Mouse (Mus musculus) frontal cortex, postnatal 36 days (tissue): Measurements from ENCODE around the gene Gss.
A peak's percentile ranks its signal among the peaks of the same experiment; 100 is the strongest.
"Not testable (repeated sequence)": the region's sequence is repeated elsewhere in the genome, so short reads cannot be mapped to it uniquely, and the experiment has no call there.

Experiments
- DNase-seq, 2 experiments: peaks; one replicate each; pipeline ENCODE4 v3.0.0; 2022; ENCODE audit warnings: low spot score in 2 of 2

Gene Gss

DNA sequence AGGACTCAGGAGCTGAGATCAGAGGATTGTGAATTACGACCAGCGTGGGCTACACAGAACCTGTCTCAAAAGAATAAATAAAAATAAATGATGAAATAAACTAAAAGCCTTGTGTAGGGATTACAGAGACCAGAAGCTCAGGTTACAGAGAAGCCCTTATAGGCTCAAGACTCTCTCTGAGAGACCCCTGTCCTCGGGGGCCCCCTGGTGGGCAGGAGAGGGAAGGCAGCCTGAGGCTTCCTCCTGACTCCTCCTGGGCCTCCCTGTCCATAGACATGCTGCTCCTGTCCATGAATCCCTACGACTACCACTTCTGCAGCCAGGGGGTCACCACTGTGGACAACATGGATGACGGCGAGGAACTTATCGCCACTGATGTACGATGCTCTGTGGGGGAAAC is 27.2 kb upstream of the Gss start:
- DNase-seq: peak; percentile 86 to 90

DNA sequence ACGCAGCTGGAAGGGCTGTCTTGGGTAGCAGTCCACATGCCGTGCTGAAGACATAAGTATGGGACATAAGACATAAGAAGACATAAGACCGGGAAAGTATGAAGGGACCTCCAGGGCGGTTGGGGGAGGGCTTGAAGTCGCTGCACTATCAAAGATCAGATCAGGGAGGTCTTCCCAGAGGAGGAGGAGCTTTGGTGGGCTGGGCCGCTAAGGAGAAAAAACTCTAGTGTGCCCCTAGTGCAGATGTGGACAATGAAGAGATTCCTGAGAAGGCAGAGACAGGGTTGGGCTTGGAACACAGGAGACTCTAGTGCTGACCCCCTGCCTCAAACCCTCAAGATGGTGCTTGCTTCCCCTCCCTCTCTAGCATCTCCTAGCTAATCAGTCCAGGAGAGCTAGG is 24.4 kb upstream of the Gss start:
- no peak for DNase-seq

DNA sequence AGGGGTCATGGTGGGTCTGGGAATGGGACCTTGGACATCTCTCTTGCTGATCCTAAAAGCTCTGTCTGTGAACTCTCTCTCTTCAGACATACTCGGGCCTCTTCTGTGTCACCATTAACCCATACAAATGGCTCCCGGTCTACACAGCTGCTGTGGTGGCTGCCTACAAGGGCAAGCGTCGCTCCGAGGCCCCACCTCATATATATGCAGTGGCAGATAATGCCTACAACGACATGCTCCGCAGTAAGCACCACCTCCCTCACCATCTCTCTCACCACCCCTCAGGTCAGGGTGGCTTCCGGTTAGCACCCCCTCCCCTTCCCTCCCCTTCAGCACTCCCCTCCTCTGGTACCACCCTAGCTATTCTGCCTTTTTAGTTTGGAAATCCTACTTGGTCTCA is 21.3 kb upstream of the Gss start:
- DNase-seq: no peak

DNA sequence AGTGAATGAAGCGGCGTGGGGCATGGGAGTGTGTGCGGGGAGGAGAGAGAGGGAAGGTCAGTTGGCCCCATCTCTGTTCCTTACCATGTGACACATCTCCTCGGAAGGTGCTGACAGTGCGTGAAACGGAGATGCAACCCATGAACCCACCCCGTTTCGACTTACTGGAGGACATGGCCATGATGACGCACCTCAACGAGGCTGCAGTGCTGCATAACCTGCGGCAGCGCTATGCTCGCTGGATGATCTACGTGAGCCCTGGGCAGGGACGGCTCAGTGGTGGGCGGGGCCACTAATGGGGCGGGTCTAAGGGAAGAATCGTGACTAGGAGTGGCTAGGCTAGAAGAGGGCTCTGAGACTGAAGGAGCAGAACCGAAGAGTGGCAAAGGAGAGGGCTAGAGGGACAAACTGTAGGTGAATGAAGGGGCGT is 20.7 kb upstream of the Gss start:
- no peak for DNase-seq

DNA sequence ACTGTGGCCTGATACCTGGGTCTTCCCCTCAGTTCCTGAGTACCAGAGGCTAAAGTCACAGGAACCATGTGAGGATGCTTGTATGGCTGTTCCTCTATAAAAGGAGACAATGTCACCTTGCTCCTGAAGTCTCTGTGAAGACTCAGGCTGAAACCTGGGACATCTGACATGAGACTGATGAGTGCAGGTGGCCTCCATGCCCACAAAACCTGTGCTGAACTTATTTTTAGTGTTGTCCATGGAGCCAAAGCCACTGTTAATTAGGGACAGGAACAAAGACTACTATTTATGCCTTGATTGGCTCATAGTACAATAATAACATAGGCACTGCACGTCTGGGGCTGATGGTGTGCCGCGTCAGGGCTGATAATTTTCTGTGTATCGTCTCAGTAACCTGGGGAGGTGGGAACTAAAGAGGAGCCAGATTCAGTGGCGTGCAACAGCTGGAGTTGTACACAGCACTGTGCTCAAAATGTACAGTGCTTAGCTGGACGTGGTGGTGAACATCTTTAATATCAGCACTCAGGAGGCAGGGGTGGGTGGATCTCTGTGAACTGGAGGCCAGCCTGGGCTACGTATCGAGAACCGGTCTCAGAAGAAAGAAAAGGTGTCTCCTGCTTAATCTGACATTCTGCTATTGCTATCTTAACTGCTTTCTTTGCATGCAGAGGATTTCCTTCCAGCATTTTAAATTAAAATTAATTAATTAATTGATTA is 19.4 kb upstream of the Gss start:
- no peak for DNase-seq

DNA sequence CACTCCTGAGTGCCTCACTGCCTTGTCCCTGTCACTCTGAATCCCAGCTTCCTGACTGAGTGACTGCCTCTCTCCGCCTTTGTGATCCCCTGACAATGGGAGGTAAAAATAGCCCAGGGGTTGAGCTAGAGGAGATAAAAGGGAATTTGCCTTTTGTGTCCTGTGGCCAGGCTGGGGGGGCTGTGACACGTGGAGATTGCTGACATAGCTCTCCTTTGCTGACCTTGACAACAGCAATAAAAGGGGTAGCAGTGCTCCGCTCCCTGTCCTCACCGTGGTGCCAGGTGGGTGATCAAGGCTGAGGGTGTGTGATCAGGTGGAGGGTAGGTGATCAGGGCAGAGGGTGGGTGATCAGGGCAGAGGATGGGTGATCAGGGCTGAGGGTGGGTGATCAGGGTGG is 18.4 kb upstream of the Gss start, which contains the start of gene Myh7b:
Gene Myh7b, plus strand, starts transcription at position 235 of the 400 bp plus-strand sequence.
- no peak for DNase-seq

DNA sequence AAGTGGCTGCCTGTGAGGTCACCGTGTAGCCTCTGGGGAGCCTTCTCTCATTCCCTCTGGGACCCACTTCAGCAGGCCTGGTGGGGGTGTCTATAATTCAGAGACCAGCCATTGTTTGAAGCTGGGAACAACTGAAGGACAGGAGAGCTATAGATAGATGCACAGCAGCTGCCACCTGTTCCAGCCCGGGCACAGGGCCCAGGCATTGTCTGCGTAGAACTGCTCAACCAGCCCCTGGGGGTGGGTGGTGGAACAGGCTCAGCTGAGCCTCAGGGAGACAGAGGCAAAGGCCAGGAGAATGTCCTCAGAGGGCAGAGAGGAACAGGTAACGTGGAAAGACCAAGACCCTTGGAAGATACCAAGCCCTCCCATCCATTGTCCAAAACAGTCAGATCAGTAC is 13.8 kb upstream of the Gss start:
- peak in 1 of 2 experiments; percentile 9 for DNase-seq

DNA sequence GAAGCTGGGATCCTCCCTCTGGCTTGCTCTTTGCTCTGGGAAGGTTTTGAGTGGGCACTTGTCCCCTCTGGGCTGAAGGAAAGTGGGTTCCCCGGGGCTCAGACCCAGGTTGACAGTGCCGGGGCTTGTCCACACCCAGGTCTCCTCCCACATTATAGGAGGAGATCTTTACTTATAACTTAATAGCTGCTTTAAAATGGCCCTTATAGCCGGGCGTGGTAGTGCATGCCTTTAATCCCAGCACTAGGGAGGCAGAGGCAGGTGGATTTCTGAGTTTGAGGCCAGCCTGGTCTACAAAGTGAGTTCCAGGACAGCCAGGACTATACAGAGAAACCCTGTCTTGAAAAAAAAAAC is 12.6 kb upstream of the Gss start:
- not testable (repeated sequence) for DNase-seq

DNA sequence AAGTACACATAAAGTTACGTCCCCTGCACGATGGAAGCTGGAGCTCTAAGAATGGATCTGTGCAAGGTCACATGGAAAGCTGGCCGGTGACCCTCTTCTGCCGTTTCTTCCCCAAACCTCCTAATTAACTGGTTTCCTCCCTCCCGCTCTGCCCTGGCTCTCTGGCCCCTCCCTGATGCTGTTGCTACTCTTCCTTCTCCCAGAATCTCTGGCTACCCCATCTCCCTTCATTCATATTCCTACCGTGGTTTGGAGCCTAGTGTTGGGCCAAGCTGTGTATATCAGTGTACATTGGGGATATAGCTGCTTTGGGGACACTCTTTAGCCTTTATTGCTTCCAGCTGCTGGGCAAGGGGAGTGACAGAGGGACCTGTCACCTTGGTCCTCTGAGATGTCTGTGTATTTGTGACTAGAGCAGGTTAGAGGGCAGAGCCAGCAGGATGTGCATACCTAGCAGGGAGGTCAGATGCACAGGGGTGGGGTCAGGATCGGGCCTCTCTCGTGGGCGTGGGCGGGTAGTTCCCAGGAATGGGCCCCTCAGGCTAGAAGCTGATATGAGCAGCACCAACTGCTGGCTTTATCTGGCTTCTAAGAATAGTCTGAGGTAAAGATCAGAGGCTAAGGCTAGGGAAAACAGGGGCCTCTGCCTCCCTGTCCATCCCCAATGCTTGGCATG is 12.1 kb upstream of the Gss start:
- DNase-seq: no peak

DNA sequence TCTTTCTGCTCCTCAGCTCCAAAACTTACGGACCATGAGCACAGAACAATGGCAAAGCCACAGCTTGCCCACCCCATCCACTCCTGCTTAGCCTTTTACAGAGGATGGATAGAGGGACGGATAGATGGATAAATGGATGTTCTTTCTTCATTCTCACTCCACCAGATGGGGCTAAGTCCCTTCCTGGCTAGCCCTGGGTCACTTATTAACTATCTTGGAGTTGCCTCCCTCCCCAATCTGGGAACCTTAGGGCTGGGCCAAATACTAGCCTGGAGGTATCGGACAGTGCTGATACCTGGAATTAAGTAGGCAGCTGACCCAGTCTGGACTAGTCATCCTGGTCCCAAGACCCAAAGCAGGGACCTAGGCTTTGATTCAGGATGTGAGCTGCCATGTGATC is 11.1 kb upstream of the Gss start:
- DNase-seq: no peak

DNA sequence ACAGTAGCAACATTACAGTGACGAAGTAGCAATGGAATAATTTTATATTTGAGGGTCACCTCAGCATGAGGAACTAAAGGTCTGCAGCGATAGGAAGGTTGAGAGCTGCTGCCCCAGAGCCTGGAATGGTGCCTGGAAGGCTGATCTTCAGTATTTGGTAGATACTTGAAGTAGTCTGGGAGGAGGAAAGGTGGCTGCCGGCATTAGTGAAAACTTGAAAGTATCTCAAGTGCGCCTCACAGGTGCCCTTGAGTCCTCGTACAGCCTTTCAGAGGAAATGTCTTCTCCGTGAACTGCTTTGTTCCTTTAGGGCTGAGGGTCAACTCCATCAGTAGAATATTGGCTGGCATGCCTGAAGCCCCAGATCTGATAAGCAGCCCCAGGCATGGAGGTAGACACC is 2.9 kb upstream of the Gss start:
- DNase-seq: no peak

DNA sequence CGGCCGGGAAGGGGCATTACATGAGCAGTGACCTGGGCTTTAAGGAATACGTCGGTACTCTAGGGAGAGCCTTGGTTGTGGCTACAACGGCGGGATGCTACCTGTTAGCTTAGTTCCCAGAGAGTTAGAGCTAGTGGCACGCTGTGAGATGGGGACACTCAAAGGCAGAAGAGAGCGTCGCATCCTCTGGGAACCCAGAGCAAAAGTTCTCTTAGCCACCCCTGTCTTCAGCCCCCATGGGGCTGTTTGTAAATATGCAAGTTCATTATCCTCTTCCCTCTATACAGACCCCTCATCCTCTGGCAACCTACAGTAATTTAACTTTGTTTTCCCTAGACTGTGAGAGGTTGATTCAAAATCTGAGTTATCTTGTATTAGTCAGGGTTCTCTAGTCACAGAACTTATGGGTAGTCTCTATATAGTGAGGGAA is 259 bp upstream of the Gss start:
- DNase-seq: no peak

DNA sequence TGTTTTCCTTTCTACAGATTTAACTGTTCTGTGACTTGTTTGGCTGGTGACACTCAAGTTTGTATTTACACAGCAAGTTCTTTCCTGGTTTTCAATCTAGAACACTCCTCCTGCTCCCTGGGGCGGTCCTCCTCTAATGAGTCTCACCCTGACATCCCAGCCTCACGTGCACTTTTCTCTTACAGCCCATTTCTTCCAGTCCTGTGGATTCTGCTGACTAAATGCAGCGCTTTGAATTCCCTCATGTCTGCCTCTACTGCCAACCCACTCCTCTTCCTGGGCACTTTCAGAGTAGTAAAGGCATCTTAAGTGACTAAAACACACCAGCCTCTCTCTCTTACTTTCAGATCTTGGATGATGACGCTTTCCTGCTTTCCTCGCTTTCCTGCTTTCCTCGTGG is 934 bp downstream of the Gss start:
- DNase-seq: peak in 1 of 2 experiments; percentile 4

DNA sequence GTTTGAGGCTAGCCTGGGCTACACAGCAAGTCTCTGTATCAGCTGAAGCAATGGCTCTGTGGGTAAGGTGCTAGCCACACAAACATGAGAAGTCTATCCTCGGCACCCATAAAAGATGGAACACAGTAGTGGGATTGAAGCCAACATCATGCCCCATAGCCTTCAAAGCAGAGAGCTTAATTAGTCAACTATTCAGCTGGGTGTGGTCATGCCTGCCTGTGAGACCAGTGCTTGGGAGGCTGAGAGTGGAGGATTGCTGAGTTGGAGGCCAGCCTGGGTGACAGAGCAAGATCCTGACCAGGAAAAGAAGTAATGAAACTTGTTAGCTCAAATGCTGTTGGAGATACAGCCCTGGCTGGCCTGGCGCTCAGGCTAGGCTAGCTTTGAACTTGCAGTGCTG is 1.7 kb downstream of the Gss start:
- no peak for DNase-seq

DNA sequence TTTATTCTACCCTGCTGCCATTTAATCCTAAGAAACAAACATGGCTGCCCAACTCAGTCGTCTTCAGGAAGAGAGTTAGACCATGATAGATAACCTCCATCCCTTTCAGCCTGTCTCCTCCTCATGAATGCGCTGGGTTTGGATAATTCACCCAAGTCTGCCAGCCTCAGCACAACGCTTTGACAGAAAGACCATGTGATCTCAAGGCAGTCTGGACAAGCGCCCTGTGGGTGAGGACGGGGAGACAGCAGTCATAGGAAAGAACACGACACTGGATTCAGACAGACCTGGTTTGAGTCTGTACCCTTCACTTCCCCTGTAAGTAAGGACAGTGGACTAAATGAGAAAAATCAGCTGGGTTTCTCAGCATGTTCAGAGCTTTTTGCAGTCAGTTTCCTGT is 3.1 kb downstream of the Gss start:
- peak in 1 of 2 experiments; percentile 5 for DNase-seq

DNA sequence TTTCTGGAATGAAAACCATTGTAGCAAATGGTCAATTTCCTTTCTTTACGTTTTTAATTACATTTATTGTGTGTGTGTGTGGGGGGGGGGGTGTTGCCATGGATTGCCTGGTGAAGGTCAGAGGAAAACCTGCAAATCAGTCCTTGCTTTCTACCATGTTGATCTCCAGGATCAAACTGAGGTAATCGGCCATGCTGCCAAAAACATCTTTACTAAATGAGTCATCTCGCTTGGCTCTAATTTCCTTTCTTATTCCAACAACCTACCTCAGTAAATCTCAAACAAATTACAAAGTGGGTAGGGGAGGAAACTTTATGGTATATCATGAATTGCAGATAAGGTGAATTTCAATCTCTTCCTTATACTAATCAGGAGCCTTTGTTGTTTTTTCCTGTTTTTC is 4.5 kb downstream of the Gss start:
- no peak for DNase-seq

DNA sequence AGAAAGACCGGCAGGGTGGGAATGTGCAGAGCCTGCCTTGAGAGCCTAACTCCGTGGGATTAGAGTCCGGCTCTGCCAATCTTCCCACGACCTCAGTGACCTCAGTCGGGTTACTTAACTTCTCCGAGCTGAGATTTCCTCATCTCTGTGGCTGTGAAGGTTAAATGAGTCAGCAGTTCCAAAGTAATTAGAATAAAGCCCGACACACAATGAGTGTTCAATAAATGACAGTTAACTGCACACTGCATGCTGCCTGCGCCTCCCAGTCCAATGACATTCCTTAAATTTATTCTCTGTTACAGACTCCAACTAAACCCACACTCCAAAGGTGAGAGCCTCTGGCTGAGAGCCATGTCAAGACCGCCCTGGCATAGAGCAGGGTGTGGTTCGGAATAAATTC is 7.1 kb downstream of the Gss start:
- no peak for DNase-seq

DNA sequence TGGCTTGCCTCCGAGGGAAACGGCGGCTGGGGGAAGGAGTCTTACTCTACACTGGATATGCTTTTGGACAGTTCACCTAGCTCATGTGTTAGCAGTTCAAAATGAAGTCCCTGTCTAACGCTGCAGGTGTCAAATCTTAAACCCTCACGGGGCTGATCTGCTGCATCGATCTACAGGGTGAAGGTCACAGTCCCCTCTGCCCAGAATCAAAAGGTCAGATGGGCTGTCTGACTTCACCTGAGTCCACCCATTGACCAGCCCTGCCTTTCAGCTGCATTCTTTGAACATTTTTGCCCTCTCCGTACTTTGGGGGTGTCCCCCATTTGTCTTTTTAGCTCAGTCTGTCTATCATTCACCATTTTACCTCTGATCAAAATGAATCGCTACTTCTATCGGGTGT is 7.5 kb downstream of the Gss start:
- no peak for DNase-seq

DNA sequence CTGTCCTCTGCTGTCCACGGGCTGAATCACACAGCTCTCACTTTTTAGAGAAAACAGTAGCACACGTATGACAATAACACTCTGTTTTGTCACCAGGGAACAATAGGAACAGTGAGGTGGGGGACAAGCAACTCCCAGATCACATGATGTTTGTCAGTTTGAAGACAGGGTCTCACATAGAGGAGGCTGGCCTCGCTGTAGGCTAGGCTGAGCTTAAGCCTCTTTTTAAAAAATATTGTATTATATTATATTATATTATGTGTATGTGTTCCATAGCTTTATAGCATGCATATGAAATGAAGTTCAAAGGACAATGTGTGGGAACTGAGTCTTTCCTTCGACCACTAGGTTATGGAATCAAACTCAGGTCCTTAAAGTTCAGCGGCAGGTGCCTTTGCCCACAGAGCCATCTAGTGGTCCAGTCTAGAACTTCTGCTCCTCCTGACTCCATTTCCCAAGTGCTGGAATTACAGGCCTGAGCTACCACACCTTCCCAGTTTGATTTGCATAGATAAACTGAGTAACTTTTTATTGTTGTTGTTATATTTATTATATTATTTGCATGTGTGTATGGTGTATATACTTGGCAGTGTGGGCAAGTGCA is 8.6 kb downstream of the Gss start:
- DNase-seq: peak; percentile 18 to 66

DNA sequence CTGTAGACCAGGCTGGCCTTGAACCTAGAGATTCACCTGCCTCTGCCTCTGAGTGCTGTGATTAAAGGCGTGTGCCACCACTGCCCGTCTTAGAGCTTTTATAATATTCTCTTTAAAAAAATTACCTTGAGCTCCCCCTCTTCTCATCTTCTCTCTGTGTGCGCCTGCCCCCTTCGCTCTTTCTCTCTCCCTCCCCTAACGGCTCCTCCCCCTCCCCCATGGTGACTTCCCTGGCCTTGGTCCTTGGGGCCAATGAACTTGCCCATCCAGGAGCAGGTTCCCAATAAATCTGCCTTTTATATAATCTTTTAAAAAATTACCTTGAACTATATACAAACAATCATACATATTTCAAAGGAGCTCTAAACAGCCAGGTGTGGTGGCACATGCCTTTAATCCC is 9.6 kb downstream of the Gss start:
- no peak for DNase-seq

DNA sequence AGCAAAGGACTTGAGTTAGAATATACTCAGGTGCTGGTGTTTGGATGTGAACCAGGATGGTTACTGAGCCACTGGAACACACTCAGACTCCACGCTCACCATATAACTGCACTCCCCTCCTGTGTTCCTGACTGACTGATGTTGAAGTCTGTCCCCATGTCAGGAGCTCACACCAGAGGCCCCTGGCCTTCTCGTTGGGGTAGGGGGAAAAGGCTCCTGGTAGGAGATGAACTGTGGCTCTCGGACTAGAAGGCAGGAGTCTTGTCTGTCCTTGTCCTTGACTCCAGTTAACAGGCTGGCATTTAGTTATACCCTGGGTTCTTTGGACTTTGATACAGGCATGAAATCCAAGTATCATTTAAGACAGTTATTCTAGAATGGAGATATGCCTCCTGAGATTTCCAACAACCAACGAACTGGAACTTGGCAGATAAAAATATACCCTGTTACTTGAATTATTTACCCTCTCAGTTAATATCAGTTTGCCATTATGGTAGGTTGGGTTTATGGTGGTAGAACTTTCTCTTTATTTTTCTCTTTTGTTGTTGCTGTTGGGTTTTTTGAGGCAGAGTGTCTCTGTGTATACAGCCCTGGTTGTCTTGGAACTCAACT is 10.1 kb downstream of the Gss start:
- no peak for DNase-seq

DNA sequence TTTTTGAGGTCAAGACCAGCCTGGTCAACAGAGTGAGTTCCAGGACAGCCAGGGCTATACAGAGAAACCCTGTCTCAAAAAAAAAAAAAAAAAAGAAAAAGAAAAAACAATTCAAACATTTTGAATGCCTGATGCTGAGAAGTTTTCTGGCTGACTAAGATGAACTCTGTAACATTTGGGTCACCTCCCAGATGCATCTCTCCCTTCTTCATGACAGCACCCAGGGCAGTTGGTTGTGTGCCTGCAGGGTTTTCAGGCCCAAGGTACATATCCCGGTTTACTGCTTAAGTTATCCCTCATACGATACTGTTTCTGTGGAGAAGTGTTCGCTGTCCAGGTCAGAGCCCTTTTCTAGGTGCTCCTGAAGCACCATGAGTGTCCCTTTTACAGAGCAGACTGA is 12.3 kb downstream of the Gss start:
- DNase-seq: no peak

DNA sequence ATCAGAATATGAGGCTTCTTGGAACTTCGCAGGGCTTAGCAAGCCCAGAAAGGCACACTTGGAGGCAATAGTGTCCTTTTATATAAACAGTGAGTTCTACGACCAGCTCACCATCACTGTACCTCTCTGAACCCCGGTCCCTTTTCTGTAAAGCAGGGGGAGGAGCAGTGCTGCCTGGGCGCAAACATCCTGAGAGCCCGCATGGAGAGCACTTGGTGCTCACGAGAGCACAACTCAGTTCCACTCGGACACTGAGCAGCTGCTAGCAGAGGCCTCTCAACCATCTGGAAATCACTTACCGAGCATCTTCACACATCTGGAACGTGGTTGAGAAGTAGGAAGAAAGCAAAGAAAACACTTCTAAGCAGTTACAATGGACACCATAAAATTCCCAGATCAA is 16.0 kb downstream of the Gss start:
- DNase-seq: no peak
